Mouse (Mus musculus) stomach, embryonic 16.5 days (tissue): ENCODE results near the gene St3gal2. TPM values are rescaled to one million over a fixed set of nuclear protein-coding genes. Genes with fewer than 3 reads are reported as not detected.

Experiments
- ATAC-seq: fragments of 200-750 bp; cut with Nextera tagmentation; 2 replicates; pipeline ENCODE4 v1.8.0; 2017; ENCODE audit warnings: moderate number of reproducible peaks, moderate TSS enrichment; ENCODE audit not compliant: insufficient read depth, low FRiP score
- H3K27ac ChIP-seq: fragments of 300-500 bp; sonication (generic); 2 replicates; pipeline ENCODE4 v1.5.1; 2014; ENCODE audit warnings: low read length
- H3K27me3 ChIP-seq: fragments of 300-500 bp; sonication (generic); 2 replicates; pipeline ENCODE4 v1.6.1; 2014; ENCODE audit warnings: low read length, control low read depth, mixed read lengths; ENCODE audit not compliant: control insufficient read depth, insufficient read depth
- H3K36me3 ChIP-seq: fragments of 300-500 bp; sonication (generic); 2 replicates; pipeline ENCODE4 v1.6.1; 2014; ENCODE audit warnings: low read length; ENCODE audit not compliant: control insufficient read depth, insufficient read depth
- H3K4me1 ChIP-seq: fragments of 300-500 bp; sonication (generic); 2 replicates; pipeline ENCODE4 v1.6.1; 2014; ENCODE audit warnings: low read length, control low read depth, mixed read lengths; ENCODE audit not compliant: control insufficient read depth, insufficient read depth
- H3K4me2 ChIP-seq: fragments of 300-500 bp; sonication (generic); 2 replicates; pipeline ENCODE4 v1.6.1; 2014; ENCODE audit warnings: low read depth, low read length, mixed read lengths
- H3K4me3 ChIP-seq: fragments of 300-500 bp; sonication (generic); replicated peaks from 2 replicates; pipeline ENCODE4 v1.5.1; 2014; ENCODE audit warnings: mild to moderate bottlenecking, low read length
- H3K9ac ChIP-seq: fragments of 300-500 bp; sonication (generic); 2 replicates; pipeline ENCODE4 v1.6.1; 2014; ENCODE audit warnings: low read length
- H3K9me3 ChIP-seq: fragments of 300-500 bp; sonication (generic); replicated peaks from 2 replicates; pipeline ENCODE4 v1.6.1; 2016; ENCODE audit warnings: low read length, control low read depth; ENCODE audit not compliant: control insufficient read depth
- WGBS: fragments of 180-500 bp; shearing (Covaris S2); extraction: QIAGEN DNeasy Blood & Tissue Kit; methylation state at CpG from one replicate; pipeline ENCODE4 v1.1.7; 2014; 5-methylcytosine and 5-hydroxymethylcytosine counted together
- polyA plus RNA-seq: library from polyadenylated mRNA; unstranded; fragments of >200 nt; fragmentation: Nextera tagmentation; extraction: Ambion mirVana; gene quantifications from 2 replicates; pipeline ENCODE4 v1.2.1, GENCODE M21; 2015

The St3gal2 gene
- 17.0 and 17.1 TPM in 2 replicates for polyA plus RNA-seq

- peak within 1 kb of the TSS; percentile 73 for H3K27ac ChIP-seq
- peak; percentile 98 for ATAC-seq
- H3K9ac ChIP-seq, result peak within 1 kb of the TSS; percentile 86
- peaks cover 18% of the 10 kb centered on the region for H3K4me1 ChIP-seq
- no peaks in the 10 kb centered on the region for H3K36me3 ChIP-seq
- H3K4me3 ChIP-seq, result peak within 1 kb of the TSS; percentile 83
- no peaks in the 10 kb centered on the region for H3K9me3 ChIP-seq
- peak within 1 kb of the TSS; percentile 67 for H3K4me2 ChIP-seq
- H3K27me3 ChIP-seq, result no peaks in the 10 kb centered on the region
- 1% methylated on average over 33 of the region's 36 CpGs for WGBS
These were observed at the start of gene St3gal2 for GRCm38 (mm10) chr8:110919341-110920031. St3gal2 (plus strand) TSS chr8:110919922.

GRCm38 (mm10) chr8:110870501-110870900 lies 49.2 kb upstream of the St3gal2 start:
- 90% methylated on average over 2 of the region's 2 CpGs for WGBS
- ATAC-seq, result no peak
- no peaks in the 10 kb centered on the region for H3K27me3 ChIP-seq

GRCm38 (mm10) chr8:110877862-110878261 lies 41.9 kb upstream of the St3gal2 start:
- Histone ChIP-seq H3K4me1 (no peaks in the 10 kb centered on the region), H3K4me2 (no peak overlapping the region), H3K9ac (no peak overlapping the region), H3K9me3 (no peaks in the 10 kb centered on the region), H3K27me3 (no peaks in the 10 kb centered on the region), H3K36me3 (peaks cover 15% of the 10 kb centered on the region), H3K27ac (no peak overlapping the region), H3K4me3 (no peak overlapping the region)
- WGBS, result 80% methylated on average over 4 of the region's 4 CpGs
- ATAC-seq, result no peak

More at GRCm38 (mm10) chr8:110870501-110870900, 49.2 kb upstream of the St3gal2 start:
- no peak overlapping the region for H3K4me3 ChIP-seq
- no peaks in the 10 kb centered on the region for H3K9me3 ChIP-seq
- H3K27ac ChIP-seq, result no peak overlapping the region
- H3K4me1 ChIP-seq, result no peaks in the 10 kb centered on the region
- H3K36me3 ChIP-seq, result peaks cover 12% of the 10 kb centered on the region; the same call in 1 of the 2 replicates
- H3K4me2 ChIP-seq, result no peak overlapping the region
- H3K9ac ChIP-seq, result no peak overlapping the region

GRCm38 (mm10) chr8:110881741-110882310 lies 37.9 kb upstream of the St3gal2 start:
- no peaks in the 10 kb centered on the region for H3K27me3 ChIP-seq
- WGBS, result 91% methylated on average over 10 of the region's 10 CpGs
- H3K9ac ChIP-seq, result no peak overlapping the region
- peaks cover 12% of the 10 kb centered on the region for H3K36me3 ChIP-seq
- no peak overlapping the region for H3K27ac ChIP-seq
- H3K4me2 ChIP-seq, result no peak overlapping the region
- H3K4me1 ChIP-seq, result no peaks in the 10 kb centered on the region
- no peak for ATAC-seq
- no peaks in the 10 kb centered on the region for H3K9me3 ChIP-seq
- no peak overlapping the region for H3K4me3 ChIP-seq

- Histone ChIP-seq H3K36me3 (peaks cover 12% of the 10 kb centered on the region), H3K4me2 (no peak overlapping the region), H3K27ac (no peak overlapping the region), H3K27me3 (no peaks in the 10 kb centered on the region), H3K9ac (no peak overlapping the region), H3K4me3 (no peak overlapping the region), H3K9me3 (no peaks in the 10 kb centered on the region), H3K4me1 (no peaks in the 10 kb centered on the region)
- 92% methylated on average over 18 of the region's 18 CpGs for WGBS
- no peak for ATAC-seq
These were observed 35.9 kb upstream of the St3gal2 start for GRCm38 (mm10) chr8:110883824-110884223.

- H3K4me2 ChIP-seq, result no peak overlapping the region
- WGBS, result 89% methylated on average over 3 of the region's 3 CpGs
- H3K9me3 ChIP-seq, result no peaks in the 10 kb centered on the region
- H3K36me3 ChIP-seq, result peaks cover 2% of the 10 kb centered on the region; the same call in 1 of the 2 replicates
- no peaks in the 10 kb centered on the region for H3K27me3 ChIP-seq
- H3K27ac ChIP-seq, result no peak overlapping the region
- no peak overlapping the region for H3K9ac ChIP-seq
- no peak overlapping the region for H3K4me3 ChIP-seq
- ATAC-seq, result no peak
- no peaks in the 10 kb centered on the region for H3K4me1 ChIP-seq
These were observed 33.1 kb upstream of the St3gal2 start for GRCm38 (mm10) chr8:110886634-110887033.

- no peak for ATAC-seq
- Histone ChIP-seq H3K4me2 (no peak overlapping the region), H3K9ac (no peak overlapping the region), H3K9me3 (no peaks in the 10 kb centered on the region), H3K4me1 (no peaks in the 10 kb centered on the region), H3K27me3 (no peaks in the 10 kb centered on the region), H3K36me3 (no peaks in the 10 kb centered on the region; the same call in 1 of the 2 replicates), H3K4me3 (no peak overlapping the region), H3K27ac (no peak overlapping the region)
- WGBS, result 90% methylated on average over 10 of the region's 10 CpGs
These were observed 32.2 kb upstream of the St3gal2 start for GRCm38 (mm10) chr8:110887551-110887950.

- 93% methylated on average over 8 of the region's 8 CpGs for WGBS
- Histone ChIP-seq H3K27ac (no peak overlapping the region), H3K4me2 (no peak overlapping the region), H3K9me3 (no peaks in the 10 kb centered on the region), H3K9ac (no peak overlapping the region), H3K4me3 (no peak overlapping the region), H3K36me3 (no peaks in the 10 kb centered on the region; the same call in 1 of the 2 replicates), H3K4me1 (no peaks in the 10 kb centered on the region), H3K27me3 (no peaks in the 10 kb centered on the region)
- ATAC-seq, result no peak
These were observed 31.3 kb upstream of the St3gal2 start for GRCm38 (mm10) chr8:110888441-110888840.

GRCm38 (mm10) chr8:110888860-110889259 lies 30.9 kb upstream of the St3gal2 start:
- Histone ChIP-seq H3K4me1 (no peaks in the 10 kb centered on the region), H3K4me3 (no peak overlapping the region), H3K27ac (no peak overlapping the region), H3K9ac (no peak overlapping the region), H3K27me3 (no peaks in the 10 kb centered on the region), H3K4me2 (no peak overlapping the region), H3K36me3 (no peaks in the 10 kb centered on the region; the same call in 1 of the 2 replicates), H3K9me3 (no peaks in the 10 kb centered on the region)
- ATAC-seq, result no peak
- 90% methylated on average over 16 of the region's 16 CpGs for WGBS
